Mouse (Mus musculus) liver, adult (tissue): ENCODE measurements at regions not wholly inside any gene's neighbourhood (a gene's known extent, or its start where the extent isn't known, plus 50 kb on each side); places are given as distances from the start of the nearest gene placed in this dataset.

Experiments
- GATA4 ChIP-seq: IDR thresholded peaks from 2 replicates; pipeline ENCODE4 v1.6.1; 2014; ENCODE audit warnings: mild to moderate bottlenecking, low read length; ENCODE audit not compliant: insufficient replicate concordance

- TF ChIP-seq GATA4, result no peak
Observed at GRCm38 (mm10) chr8:116385193-116385955, 119.4 kb upstream of the Dynlrb2 start.

GRCm38 (mm10) chr8:116384418-116385089, 120.2 kb upstream of the Dynlrb2 start:
- no peak for TF ChIP-seq GATA4

- no peak for TF ChIP-seq GATA4
Observed at GRCm38 (mm10) chr8:116383495-116384417, 121.0 kb upstream of the Dynlrb2 start.

- TF ChIP-seq GATA4, result no peak
Observed at GRCm38 (mm10) chr8:116383036-116383435, 121.7 kb upstream of the Dynlrb2 start.

DNA sequence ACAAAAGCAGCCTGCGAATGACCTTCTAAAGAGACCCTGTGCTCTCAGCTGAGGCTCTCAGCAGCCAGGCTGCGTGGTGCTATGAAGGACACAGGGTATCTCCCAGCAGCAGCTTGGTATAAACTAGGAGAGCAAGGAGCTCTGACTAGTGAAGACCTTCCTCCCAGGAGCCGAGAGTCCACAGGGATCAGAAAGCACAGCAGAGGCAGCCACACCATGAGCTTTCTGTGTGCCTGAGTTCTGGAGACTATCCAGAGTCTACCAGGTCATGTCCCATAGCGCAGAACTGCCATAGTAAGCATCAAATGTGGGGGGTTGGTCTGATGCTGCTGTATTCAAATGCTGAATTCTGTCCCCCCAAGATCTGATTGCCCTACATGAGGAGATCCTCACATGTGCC, 124.2 kb upstream of the Dynlrb2 start:
- no peak for TF ChIP-seq GATA4

DNA sequence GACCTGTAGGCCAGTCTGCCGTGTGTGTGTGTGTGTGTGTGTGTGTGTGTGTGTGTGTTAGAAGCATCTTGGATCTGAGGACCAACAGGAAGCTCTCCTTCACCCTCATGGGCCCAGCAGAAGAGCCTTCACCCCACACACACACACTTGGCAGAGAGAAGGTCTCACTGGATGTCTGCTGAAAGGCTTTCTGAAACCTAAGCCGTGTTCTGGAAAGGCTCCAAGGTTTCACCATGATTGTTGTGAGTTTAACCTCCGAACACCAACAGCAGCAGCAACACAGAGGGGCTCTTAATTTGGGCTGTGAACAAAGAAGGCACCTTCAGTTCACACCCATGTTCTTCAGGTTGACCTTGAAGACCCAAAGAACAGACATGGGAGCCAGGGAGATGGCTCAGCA, 124.9 kb upstream of the Dynlrb2 start:
- no peak for TF ChIP-seq GATA4

- TF ChIP-seq GATA4, result no peak
Observed at GRCm38 (mm10) chr8:116375758-116376157, 129.0 kb upstream of the Dynlrb2 start.

DNA sequence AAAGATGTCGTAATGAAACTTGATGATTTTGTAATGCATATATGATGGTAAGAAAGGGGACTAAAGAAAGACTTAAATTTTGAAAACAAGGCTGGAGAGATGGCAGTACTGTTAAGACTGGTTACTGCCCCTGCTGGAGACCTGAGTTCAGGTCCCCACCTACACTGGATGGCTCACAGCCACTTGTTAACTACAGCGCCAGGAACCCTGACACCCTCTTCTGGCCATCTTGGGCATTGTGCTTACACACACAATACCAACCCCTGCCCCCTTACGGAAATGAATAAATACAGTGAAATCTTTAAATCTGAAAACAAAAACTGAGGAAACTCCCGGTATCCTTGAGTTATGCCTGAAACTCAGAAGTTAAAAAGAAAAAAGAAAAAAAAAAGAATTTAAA, 131.7 kb upstream of the Dynlrb2 start:
- TF ChIP-seq GATA4, result no peak

GRCm38 (mm10) chr8:116372574-116372973, 132.2 kb upstream of the Dynlrb2 start:
- TF ChIP-seq GATA4, result no peak

- no peak for TF ChIP-seq GATA4
Observed at GRCm38 (mm10) chr8:116372056-116372455, 132.7 kb upstream of the Dynlrb2 start.

DNA sequence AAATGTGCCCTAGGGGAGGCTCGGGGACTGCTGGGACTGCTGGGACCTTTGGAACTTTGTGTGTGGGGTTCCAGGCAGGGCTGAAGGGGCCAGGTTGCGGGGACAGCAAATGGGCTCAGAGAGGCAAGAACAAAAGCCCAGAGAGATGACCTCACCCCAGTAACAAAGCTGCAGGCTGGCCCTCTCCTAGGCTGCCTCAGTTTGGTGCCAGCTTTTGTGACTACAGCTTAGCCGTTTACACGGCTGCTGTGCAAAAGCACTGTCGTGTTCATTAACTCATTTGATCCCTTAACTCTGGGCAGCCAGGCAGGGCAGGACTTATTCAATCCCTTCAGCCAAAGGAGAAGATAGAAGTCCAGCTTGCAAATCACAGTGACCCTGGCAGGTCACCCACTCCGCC, 137.3 kb upstream of the Dynlrb2 start:
- no peak for TF ChIP-seq GATA4

GRCm38 (mm10) chr8:116366706-116367105, 138.1 kb upstream of the Dynlrb2 start:
- no peak for TF ChIP-seq GATA4

DNA sequence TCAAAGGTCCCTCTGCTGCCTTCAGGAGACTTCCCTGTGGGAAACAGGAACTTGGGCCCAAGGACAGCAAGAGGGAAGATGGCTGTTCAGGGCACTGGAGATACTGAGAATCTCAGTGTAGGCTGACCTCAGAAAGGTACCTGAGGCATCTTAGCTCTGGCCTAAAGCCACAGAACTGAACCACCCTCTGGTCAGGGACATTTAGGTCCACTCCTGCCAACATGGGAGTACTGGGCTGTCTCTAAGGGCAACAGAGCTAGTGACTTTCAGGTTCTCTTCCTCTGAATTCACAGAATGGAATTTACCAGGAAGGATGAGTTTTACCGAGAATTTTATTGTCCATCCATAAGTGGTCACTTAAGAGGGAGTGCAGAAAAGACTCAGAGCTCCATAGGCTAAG, 140.0 kb upstream of the Dynlrb2 start:
- no peak for TF ChIP-seq GATA4

- TF ChIP-seq GATA4, result no peak
Observed at GRCm38 (mm10) chr8:116364172-116364571, 140.6 kb upstream of the Dynlrb2 start.

DNA sequence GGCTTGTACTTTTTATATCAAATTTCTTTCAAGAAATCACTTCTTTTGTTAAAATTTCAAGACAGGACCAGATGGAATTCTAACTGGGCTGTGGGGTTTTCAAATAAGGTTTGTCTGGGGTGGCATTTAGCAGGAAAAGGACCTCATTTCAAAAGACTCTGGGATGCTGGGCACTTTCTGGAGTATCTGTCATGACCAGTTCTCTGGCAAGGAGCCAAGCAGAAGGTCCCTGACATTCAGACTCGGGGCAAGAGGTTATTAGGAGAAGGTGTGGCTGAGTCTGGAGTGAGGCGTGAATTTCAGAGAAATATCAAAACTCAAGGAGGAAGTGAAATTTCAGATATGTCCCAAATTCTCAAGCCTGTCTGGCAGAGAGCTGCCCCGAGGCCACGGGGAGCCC, 142.4 kb upstream of the Dynlrb2 start:
- TF ChIP-seq GATA4, result no peak

- TF ChIP-seq GATA4, result no peak
Observed at GRCm38 (mm10) chr8:116359761-116360160, 145.0 kb upstream of the Dynlrb2 start.
